Mouse (Mus musculus): ENCODE data around the gene Osbpl2.
A peak's percentile ranks its signal among the peaks of the same experiment; 100 is the strongest.

Gene Osbpl2

GRCm38 (mm10) chr2:180118661-180119438 is at the start of gene Osbpl2:
Gene Osbpl2, plus strand, starts transcription at chr2:180119306.
- peak; percentile 99 for DNase-seq (ENCODE audit: low spot score)

- no peak for DNase-seq (ENCODE audit: low spot score)
Observed at GRCm38 (mm10) chr2:180069770-180070480, 49.2 kb upstream of the Osbpl2 start.

- peak; percentile 94 for DNase-seq (ENCODE audit: low spot score)
Observed at GRCm38 (mm10) chr2:180070481-180071453, 48.3 kb upstream of the Osbpl2 start, which contains the start of gene Mtg2. Gene Mtg2, plus strand, starts transcription at chr2:180070588.

GRCm38 (mm10) chr2:180071671-180072070 is 47.4 kb upstream of the Osbpl2 start:
- no peak for DNase-seq (ENCODE audit: low spot score)

GRCm38 (mm10) chr2:180072886-180073285 is 46.2 kb upstream of the Osbpl2 start:
- no peak for DNase-seq (ENCODE audit: low spot score)

GRCm38 (mm10) chr2:180077622-180078021 is 41.5 kb upstream of the Osbpl2 start:
- DNase-seq (ENCODE audit: low spot score) = no peak

- no peak for DNase-seq (ENCODE audit: low spot score)
Observed at GRCm38 (mm10) chr2:180080680-180081079, 38.4 kb upstream of the Osbpl2 start.

- DNase-seq (ENCODE audit: low spot score) = no peak
Observed at GRCm38 (mm10) chr2:180083063-180083462, 36.0 kb upstream of the Osbpl2 start.

GRCm38 (mm10) chr2:180084565-180084964 is 34.5 kb upstream of the Osbpl2 start:
- DNase-seq (ENCODE audit: low spot score) = no peak

GRCm38 (mm10) chr2:180085926-180086636 is 33.0 kb upstream of the Osbpl2 start:
- DNase-seq (ENCODE audit: low spot score) = no peak

GRCm38 (mm10) chr2:180086637-180087027 is 32.5 kb upstream of the Osbpl2 start:
- no peak for DNase-seq (ENCODE audit: low spot score)

- DNase-seq (ENCODE audit: low spot score) = no peak
Observed at GRCm38 (mm10) chr2:180087472-180087871, 31.6 kb upstream of the Osbpl2 start.

GRCm38 (mm10) chr2:180090285-180090684 is 28.8 kb upstream of the Osbpl2 start:
- no peak for DNase-seq (ENCODE audit: low spot score)

- DNase-seq (ENCODE audit: low spot score) = no peak
Observed at GRCm38 (mm10) chr2:180095711-180096110, 23.4 kb upstream of the Osbpl2 start.

- DNase-seq (ENCODE audit: low spot score) = no peak
Observed at GRCm38 (mm10) chr2:180097585-180097984, 21.5 kb upstream of the Osbpl2 start.

- no peak for DNase-seq (ENCODE audit: low spot score)
Observed at GRCm38 (mm10) chr2:180098167-180098566, 20.9 kb upstream of the Osbpl2 start.

GRCm38 (mm10) chr2:180099529-180099928 is 19.6 kb upstream of the Osbpl2 start:
- no peak for DNase-seq (ENCODE audit: low spot score)

- DNase-seq (ENCODE audit: low spot score) = no peak
Observed at GRCm38 (mm10) chr2:180103151-180103977, 15.7 kb upstream of the Osbpl2 start.

GRCm38 (mm10) chr2:180103978-180104658 is 15.0 kb upstream of the Osbpl2 start, which contains the start of gene Hrh3:
Gene Hrh3, minus strand, starts transcription at chr2:180104488.
- DNase-seq (ENCODE audit: low spot score) = peak; percentile 78
